Mouse (Mus musculus) E14TG2a.4 (cell line): Measurements from ENCODE around the gene Gm20388.

Experiments
- CTCF ChIP-seq: conservative IDR thresholded peaks from 2 replicates; pipeline ENCODE4 v1.5.1; 2014; ENCODE audit warnings: low read length
- NANOG ChIP-seq: IDR thresholded peaks from 2 replicates; pipeline ENCODE4 v1.6.1; 2014; ENCODE audit warnings: borderline replicate concordance, low read length, mixed read lengths
- POU5F1 ChIP-seq: IDR thresholded peaks from 2 replicates; pipeline ENCODE4 v1.6.1; 2014; ENCODE audit warnings: low read length, borderline replicate concordance

DNA sequence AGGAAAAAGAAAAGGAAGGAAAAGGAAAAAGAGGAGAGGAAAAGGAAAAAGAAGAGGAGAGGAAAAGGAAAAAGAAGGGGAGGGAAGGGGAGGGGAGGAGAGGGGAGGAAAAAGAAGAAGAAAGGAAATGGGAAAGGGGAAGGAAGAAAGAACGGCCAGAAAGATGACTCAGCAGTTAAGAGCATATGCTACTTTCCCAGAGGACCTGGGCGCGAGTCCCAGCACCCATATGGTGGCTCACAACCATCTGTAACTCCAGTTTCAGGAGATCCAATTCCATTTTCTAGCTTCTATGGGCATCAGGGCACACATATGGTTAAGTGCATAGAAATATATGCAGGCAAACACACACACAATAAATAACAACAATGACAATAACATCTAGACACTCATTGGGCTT lies 3057.5 kb downstream of the Gm20388 start:
- TF ChIP-seq CTCF, result no peak
- TF ChIP-seq POU5F1, result no peak
- TF ChIP-seq NANOG, result no peak
